Mouse (Mus musculus): ENCODE measurements around the gene 9930022D16Rik. TPM values are rescaled to one million over a fixed set of nuclear protein-coding genes. Genes with fewer than 3 reads are reported as not detected.

9930022D16Rik gene
- polyA plus RNA-seq, 1 experiment, result not detected

DNA sequence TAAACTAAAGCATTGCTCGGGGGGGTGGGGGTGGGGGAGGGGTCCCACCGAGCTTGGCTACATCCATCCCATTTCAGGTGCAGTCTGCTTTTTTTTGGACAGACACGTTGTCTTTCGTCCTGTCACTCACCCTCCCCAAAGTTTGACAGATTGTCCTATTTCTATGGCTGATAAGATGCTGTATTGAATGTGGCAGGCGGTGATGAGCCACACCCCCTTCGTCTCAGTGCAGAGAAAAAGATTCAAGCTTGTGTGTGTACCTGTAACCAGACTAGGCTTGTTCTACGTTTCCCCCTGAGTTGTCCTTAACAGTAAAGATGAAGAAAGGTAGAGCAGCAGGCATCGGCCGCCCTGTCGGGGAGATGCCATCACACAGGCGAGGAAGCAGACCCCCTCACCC, 37.5 kb downstream of the 9930022D16Rik start:
- DNase-seq, result no peak
- H3K4me3 ChIP-seq (ENCODE audit: insufficient read depth, low read depth, low read length), result no peak overlapping the region
- TF ChIP-seq POLR2A (IDR thresholded peaks at IDR 0.05; ENCODE audit: low read depth, low read length), result no peak
- TF ChIP-seq CTCF (conservative IDR thresholded peaks at IDR 0.05; ENCODE audit: insufficient read depth, insufficient read length, low read depth, low read length), result no peak
- H3K4me1 ChIP-seq (ENCODE audit: control insufficient read depth, insufficient read depth, low read length), result no peaks in the 10 kb centered on the region
- 84% methylated on average over 11 of the region's 11 CpGs for WGBS
- no peaks in the 10 kb centered on the region for H3K27me3 ChIP-seq (replicated peaks; ENCODE audit: control insufficient read depth, insufficient read depth, low read length)
- H3K36me3 ChIP-seq (ENCODE audit: control insufficient read depth, insufficient read depth, low read length), result no peaks in the 10 kb centered on the region
- no peak overlapping the region for H3K27ac ChIP-seq (ENCODE audit: insufficient read depth, low read depth, low read length)

DNA sequence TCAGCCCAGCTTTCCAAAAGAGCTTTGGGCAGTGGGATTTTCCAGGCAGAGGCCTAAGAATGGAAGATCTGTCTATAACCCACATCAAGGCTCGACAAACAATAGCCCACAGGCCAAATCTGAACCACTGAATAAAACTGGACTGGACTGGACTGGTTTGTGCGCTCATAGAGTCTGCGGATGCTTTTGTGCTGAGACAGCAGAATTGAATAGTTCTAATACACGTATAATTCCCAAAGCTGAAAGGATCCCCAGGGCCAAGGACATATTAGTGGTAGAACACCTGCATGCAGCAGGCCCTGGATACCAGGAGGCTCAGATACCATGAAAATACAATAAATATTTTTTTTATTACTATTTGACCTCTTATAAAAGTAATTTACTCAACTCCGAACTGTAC, 42.5 kb downstream of the 9930022D16Rik start:
- WGBS, result 89% methylated on average over 5 of the region's 5 CpGs
- Histone ChIP-seq H3K36me3 (ENCODE audit: control insufficient read depth, insufficient read depth, low read length) (no peaks in the 10 kb centered on the region; the same call in 1 of the 2 replicates), H3K27ac (ENCODE audit: insufficient read depth, low read depth, low read length) (no peak overlapping the region), H3K27me3 (replicated peaks; ENCODE audit: control insufficient read depth, insufficient read depth, low read length) (no peaks in the 10 kb centered on the region), H3K4me3 (ENCODE audit: insufficient read depth, low read depth, low read length) (no peak overlapping the region), H3K4me1 (ENCODE audit: control insufficient read depth, insufficient read depth, low read length) (no peaks in the 10 kb centered on the region)
- DNase-seq, result no peak
- TF ChIP-seq CTCF (conservative IDR thresholded peaks at IDR 0.05; ENCODE audit: insufficient read depth, insufficient read length, low read depth, low read length) (no peak), POLR2A (IDR thresholded peaks at IDR 0.05; ENCODE audit: low read depth, low read length) (no peak)

GRCm38 (mm10) chr11:109458165-109458564, 44.4 kb downstream of the 9930022D16Rik start:
- Histone ChIP-seq H3K4me3 (ENCODE audit: insufficient read depth, low read depth, low read length) (no peak overlapping the region), H3K36me3 (ENCODE audit: control insufficient read depth, insufficient read depth, low read length) (no peaks in the 10 kb centered on the region; the same call in 1 of the 2 replicates), H3K4me1 (ENCODE audit: control insufficient read depth, insufficient read depth, low read length) (no peaks in the 10 kb centered on the region), H3K27ac (ENCODE audit: insufficient read depth, low read depth, low read length) (no peak overlapping the region), H3K27me3 (replicated peaks; ENCODE audit: control insufficient read depth, insufficient read depth, low read length) (no peaks in the 10 kb centered on the region)
- TF ChIP-seq POLR2A (IDR thresholded peaks at IDR 0.05; ENCODE audit: low read depth, low read length), result no peak
- no peak for TF ChIP-seq CTCF (conservative IDR thresholded peaks at IDR 0.05; ENCODE audit: insufficient read depth, insufficient read length, low read depth, low read length)
- no peak for DNase-seq
- WGBS, result 85% methylated on average over 11 of the region's 11 CpGs

GRCm38 (mm10) chr11:109460586-109460985, 46.9 kb downstream of the 9930022D16Rik start:
- no peaks in the 10 kb centered on the region for H3K4me1 ChIP-seq (ENCODE audit: control insufficient read depth, insufficient read depth, low read length)
- DNase-seq, result no peak
- no peak overlapping the region for H3K27ac ChIP-seq (ENCODE audit: insufficient read depth, low read depth, low read length)
- H3K4me3 ChIP-seq (ENCODE audit: insufficient read depth, low read depth, low read length), result no peak overlapping the region
- TF ChIP-seq POLR2A (IDR thresholded peaks at IDR 0.05; ENCODE audit: low read depth, low read length), result no peak
- no peak for TF ChIP-seq CTCF (conservative IDR thresholded peaks at IDR 0.05; ENCODE audit: insufficient read depth, insufficient read length, low read depth, low read length)
- no peaks in the 10 kb centered on the region for H3K27me3 ChIP-seq (replicated peaks; ENCODE audit: control insufficient read depth, insufficient read depth, low read length)
- H3K36me3 ChIP-seq (ENCODE audit: control insufficient read depth, insufficient read depth, low read length), result no peaks in the 10 kb centered on the region; the same call in 1 of the 2 replicates
- 70% methylated on average over 5 of the region's 5 CpGs for WGBS

DNA sequence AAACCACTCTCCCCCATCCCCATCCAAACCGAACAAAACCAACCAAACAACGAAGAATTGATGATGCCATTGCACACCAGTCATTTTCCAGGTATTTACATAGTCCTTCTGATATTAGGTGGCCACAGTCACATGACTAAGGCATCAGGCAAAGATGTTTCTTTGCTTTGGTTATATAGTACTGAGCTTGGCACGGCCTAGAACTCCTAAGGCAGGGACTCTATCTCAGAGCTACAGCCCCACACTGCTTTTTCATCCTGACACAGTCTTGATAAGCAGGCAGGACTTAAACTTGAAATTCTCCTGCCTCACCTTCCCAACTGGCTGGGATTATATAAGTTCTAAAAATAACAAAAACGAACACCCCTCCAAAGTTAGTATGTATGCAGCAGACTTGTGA, 51.4 kb downstream of the 9930022D16Rik start:
- 94% methylated on average over 4 of the region's 4 CpGs for WGBS
- no peak for DNase-seq
- H3K27me3 ChIP-seq (replicated peaks; ENCODE audit: control insufficient read depth, insufficient read depth, low read length), result no peaks in the 10 kb centered on the region
- H3K4me3 ChIP-seq (ENCODE audit: insufficient read depth, low read depth, low read length), result no peak overlapping the region
- no peaks in the 10 kb centered on the region for H3K36me3 ChIP-seq (ENCODE audit: control insufficient read depth, insufficient read depth, low read length)
- no peak overlapping the region for H3K27ac ChIP-seq (ENCODE audit: insufficient read depth, low read depth, low read length)
- TF ChIP-seq CTCF (conservative IDR thresholded peaks at IDR 0.05; ENCODE audit: insufficient read depth, insufficient read length, low read depth, low read length), result no peak
- TF ChIP-seq POLR2A (IDR thresholded peaks at IDR 0.05; ENCODE audit: low read depth, low read length), result no peak
- no peaks in the 10 kb centered on the region for H3K4me1 ChIP-seq (ENCODE audit: control insufficient read depth, insufficient read depth, low read length)

GRCm38 (mm10) chr11:109466987-109467386, 53.3 kb downstream of the 9930022D16Rik start:
- TF ChIP-seq POLR2A (IDR thresholded peaks at IDR 0.05; ENCODE audit: low read depth, low read length), result no peak
- TF ChIP-seq CTCF (conservative IDR thresholded peaks at IDR 0.05; ENCODE audit: insufficient read depth, insufficient read length, low read depth, low read length), result no peak
- no peak overlapping the region for H3K4me3 ChIP-seq (ENCODE audit: insufficient read depth, low read depth, low read length)
- 39% methylated on average over 8 of the region's 8 CpGs for WGBS
- no peaks in the 10 kb centered on the region for H3K36me3 ChIP-seq (ENCODE audit: control insufficient read depth, insufficient read depth, low read length)
- H3K27ac ChIP-seq (ENCODE audit: insufficient read depth, low read depth, low read length), result no peak overlapping the region
- H3K27me3 ChIP-seq (replicated peaks; ENCODE audit: control insufficient read depth, insufficient read depth, low read length), result no peaks in the 10 kb centered on the region
- peaks cover 2% of the 10 kb centered on the region; the same call in 1 of the 2 replicates for H3K4me1 ChIP-seq (ENCODE audit: control insufficient read depth, insufficient read depth, low read length)
- DNase-seq, result no peak

DNA sequence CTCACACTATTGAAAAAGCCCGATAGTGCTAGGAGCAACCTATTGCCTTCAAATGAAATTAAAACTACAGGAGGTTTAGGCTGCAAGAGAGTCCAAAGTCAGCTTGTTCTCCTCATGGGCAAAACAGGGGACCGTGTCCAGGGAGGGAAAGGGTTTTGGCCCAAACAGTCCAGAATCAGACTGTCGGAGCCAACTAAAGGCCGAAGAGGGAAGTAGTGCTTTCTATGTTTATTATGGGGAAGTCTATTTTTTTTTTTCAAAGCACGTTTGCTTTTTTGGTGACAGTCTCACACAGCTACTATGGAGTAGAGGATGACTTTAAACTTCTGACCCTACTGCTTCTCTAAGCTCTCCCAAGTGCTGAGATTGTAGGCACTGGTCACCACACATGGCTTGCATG, 54.4 kb downstream of the 9930022D16Rik start:
- no peak for DNase-seq
- WGBS, result 73% methylated on average over 5 of the region's 5 CpGs

More for the DNA sequence above, 54.4 kb downstream of the 9930022D16Rik start:
- Histone ChIP-seq H3K4me3 (ENCODE audit: insufficient read depth, low read depth, low read length) (no peak overlapping the region), H3K27ac (ENCODE audit: insufficient read depth, low read depth, low read length) (no peak overlapping the region), H3K36me3 (ENCODE audit: control insufficient read depth, insufficient read depth, low read length) (no peaks in the 10 kb centered on the region), H3K27me3 (replicated peaks; ENCODE audit: control insufficient read depth, insufficient read depth, low read length) (no peaks in the 10 kb centered on the region), H3K4me1 (ENCODE audit: control insufficient read depth, insufficient read depth, low read length) (peaks cover 2% of the 10 kb centered on the region; the same call in 1 of the 2 replicates)
- TF ChIP-seq CTCF (conservative IDR thresholded peaks at IDR 0.05; ENCODE audit: insufficient read depth, insufficient read length, low read depth, low read length), result no peak
- no peak for TF ChIP-seq POLR2A (IDR thresholded peaks at IDR 0.05; ENCODE audit: low read depth, low read length)

Other genes starting within 250 kb of the 9930022D16Rik start
- 0.86 and 1.4 TPM in 2 replicates for gene Rgs9, start 115.8 kb upstream of the 9930022D16Rik start, polyA plus RNA-seq (2012; rRNA removed)
- 26.6 and 27.8 TPM in 2 replicates for gene Gna13, start 51.1 kb upstream of the 9930022D16Rik start, polyA plus RNA-seq (2012; rRNA removed)
- 42.5 and 47.2 TPM in 2 replicates for gene Amz2, start 12.0 kb downstream of the 9930022D16Rik start, polyA plus RNA-seq (2012; rRNA removed)
- gene Arsg, start 59.5 kb downstream of the 9930022D16Rik start, polyA plus RNA-seq (2012; rRNA removed), result 20.9 and 24.9 TPM in 2 replicates
- 1.2 and 2.8 TPM in 2 replicates for gene Slc16a6, start 59.7 kb downstream of the 9930022D16Rik start, polyA plus RNA-seq (2012; rRNA removed)
- 22.7 and 25.2 TPM in 2 replicates for gene Wipi1, start 198.1 kb downstream of the 9930022D16Rik start, polyA plus RNA-seq (2012; rRNA removed)
- gene Prkar1a, start 235.5 kb downstream of the 9930022D16Rik start, polyA plus RNA-seq (2012; rRNA removed), result 85.9 and 102 TPM in 2 replicates